23 mouse cellular contexts compared by ENCODE assay signal in genomic region chr10:61675935-61676334, GRCm38 (mm10). TPM values are rescaled to one million over a fixed set of nuclear protein-coding genes. Genes with fewer than 3 reads are reported as not detected.
DNase-seq lines count a peak whose midpoint lies in the region; ATAC-seq and TF ChIP-seq lines count a peak whose summit lies in the region.
"Had no signal": no experiment of that assay in that cellular context is flagged by ENCODE, and none has a peak within 500 bp of the region (broad histone marks: within the 10 kb centered on the region; RNA-seq: fewer than 3 reads in every experiment).

No protein-coding gene starts in this region.

- no peak for TF ChIP-seq RAD21 in MEL (IDR thresholded peaks at IDR 0.05; ENCODE audit: low read depth, low read length)

- H3K36me3 ChIP-seq in MEL (ENCODE audit: control insufficient read depth in 1 of 2, insufficient read depth in 2 of 2, low read length in 2 of 2): peaks cover 8 to 12% of the 10 kb centered on the region in 2 experiments; a peak in 3 of 4 replicates
- peaks cover 36% of the 10 kb centered on the region for H3K36me3 ChIP-seq in liver, embryonic 15.5 days (replicated peaks)
- peaks cover 45% of the 10 kb centered on the region for H3K36me3 ChIP-seq in midbrain, embryonic 13.5 days

- no peaks in the 10 kb centered on the region for H3K9me3 ChIP-seq in MEL (replicated peaks; ENCODE audit: insufficient read depth, low read length)
- no peaks in the 10 kb centered on the region for H3K9me3 ChIP-seq in liver, embryonic 15.5 days (replicated peaks)
- no peaks in the 10 kb centered on the region for H3K9me3 ChIP-seq in midbrain, embryonic 13.5 days
- H3K9me3 ChIP-seq: embryonic facial prominence, embryonic 12.5 days had no signal

- 20% methylated on average over 3 of the region's 3 CpGs for WGBS in liver, embryonic 15.5 days (ENCODE audit: insufficient replicate concordance)
- WGBS in cerebellum, adult 2 months: 88% methylated on average over 3 of the region's 3 CpGs
- 86% methylated on average over 3 of the region's 3 CpGs for WGBS in midbrain, embryonic 13.5 days

- no peak for ATAC-seq in liver, embryonic 15.5 days (ENCODE audit: insufficient read depth)
- ATAC-seq in midbrain, embryonic 13.5 days: no peak
- ATAC-seq: forebrain, embryonic 16.5 days; hindbrain, embryonic 16.5 days; intestine, postnatal 0 days; lung, postnatal 0 days had no signal

- H3K27me3 ChIP-seq in MEL (ENCODE audit: control insufficient read depth in 1 of 2, insufficient read depth in 2 of 2, low read length in 2 of 2): no peaks in the 10 kb centered on the region
- H3K27me3 ChIP-seq in liver, embryonic 15.5 days: no peaks in the 10 kb centered on the region
- H3K27me3 ChIP-seq in cerebellum, adult 2 months (ENCODE audit: control insufficient read depth, insufficient read depth, low read length): no peaks in the 10 kb centered on the region
- H3K27me3 ChIP-seq in midbrain, embryonic 13.5 days: no peaks in the 10 kb centered on the region
- H3K27me3 ChIP-seq: embryonic facial prominence, embryonic 12.5 days had no signal

- peak overlapping the region; percentile 56 for H3K9ac ChIP-seq in MEL (ENCODE audit: control insufficient read depth, low read depth, low read length, poor library complexity, severe bottlenecking)
- no peak overlapping the region for H3K9ac ChIP-seq in liver, embryonic 15.5 days
- no peak overlapping the region for H3K9ac ChIP-seq in midbrain, embryonic 13.5 days (replicated peaks)
- H3K9ac ChIP-seq: embryonic facial prominence, embryonic 12.5 days had no signal

- no peak overlapping the region for H3K4me2 ChIP-seq in liver, embryonic 15.5 days
- H3K4me2 ChIP-seq in midbrain, embryonic 13.5 days (replicated peaks): no peak overlapping the region
- H3K4me2 ChIP-seq: embryonic facial prominence, embryonic 12.5 days had no signal

- TF ChIP-seq POLR2A in MEL (IDR thresholded peaks at IDR 0.05; ENCODE audit: control insufficient read depth in 1 of 2, insufficient read depth in 1 of 2, low read depth in 1 of 2, low read length in 2 of 2, poor library complexity in 1 of 2): peak in 1 of 2 experiments; percentile 20; a peak in 1 of 4 replicates
- TF ChIP-seq POLR2A in cerebellum, adult 2 months (IDR thresholded peaks at IDR 0.05; ENCODE audit: borderline replicate concordance, insufficient read depth, low read length): no peak

- TF ChIP-seq EP300 in MEL (IDR thresholded peaks at IDR 0.05; ENCODE audit: low read depth in 1 of 2, low read length in 2 of 2): no peak

- DNase-seq in CD4-positive, CD25-positive, alpha-beta regulatory T cell, adult 2 months (ENCODE audit: low read depth, low spot score): peak; percentile 57
- DNase-seq in MEL (ENCODE audit: low read depth, low spot score): peak; percentile 90
- peak; percentile 54 for DNase-seq in induced T-regulatory cell, adult 2 months (ENCODE audit: low read depth)
- no peak for DNase-seq in cerebellum, adult 2 months
- DNase-seq in right cerebral cortex, postnatal 36 days (ENCODE audit: low spot score in 2 of 2): no peak
- DNase-seq: adrenal gland, postnatal 25 days; B cell, adult 2 months; cerebellum, adult 18-20 months; cerebellum, postnatal 36 days; gastrocnemius, postnatal 36 days; layer of hippocampus, postnatal 36 days; retina, postnatal 1 day; right cerebral cortex, postnatal 4 days; thymus, postnatal 25 days had no signal

- peak overlapping the region; percentile 14 to 36 for H3K4me3 ChIP-seq in MEL (ENCODE audit: control insufficient read depth in 1 of 2, insufficient read depth in 1 of 2, low read depth in 2 of 2, low read length in 2 of 2)
- H3K4me3 ChIP-seq in liver, embryonic 15.5 days (replicated peaks): no peak overlapping the region
- H3K4me3 ChIP-seq in cerebellum, adult 2 months (replicated peaks; ENCODE audit: insufficient read depth, low read depth, low read length): no peak overlapping the region
- H3K4me3 ChIP-seq in midbrain, embryonic 13.5 days (replicated peaks): no peak overlapping the region
- H3K4me3 ChIP-seq: embryonic facial prominence, embryonic 12.5 days; erythroblast, embryonic 14.5 days had no signal

- peak overlapping the region; percentile 84 for H3K27ac ChIP-seq in MEL (ENCODE audit: control insufficient read depth, low read depth, low read length)
- 0 out of 2 replicates have a peak overlapping the region, but pooled peaks have one; percentile 8 for H3K27ac ChIP-seq in liver, embryonic 15.5 days (replicated peaks)
- H3K27ac ChIP-seq in cerebellum, adult 2 months (ENCODE audit: insufficient read depth, low read length): no peak overlapping the region
- no peak overlapping the region for H3K27ac ChIP-seq in midbrain, embryonic 13.5 days
- H3K27ac ChIP-seq: embryonic facial prominence, embryonic 12.5 days; stomach, postnatal 0 days had no signal

- H3K79me2 ChIP-seq in MEL (ENCODE audit: control insufficient read depth, insufficient read depth, low read length, poor library complexity): peaks cover 9% of the 10 kb centered on the region

- 0 out of 4 replicates have a peak, but pooled peaks cover 2 to 3% of the 10 kb centered on the region in 2 experiments for H3K4me1 ChIP-seq in MEL (ENCODE audit: control insufficient read depth in 1 of 2, insufficient read depth in 2 of 2, low read length in 2 of 2)
- peaks cover 18% of the 10 kb centered on the region for H3K4me1 ChIP-seq in liver, embryonic 15.5 days (replicated peaks)
- H3K4me1 ChIP-seq in cerebellum, adult 2 months (ENCODE audit: control insufficient read depth, insufficient read depth, low read length): no peaks in the 10 kb centered on the region
- H3K4me1 ChIP-seq in midbrain, embryonic 13.5 days (replicated peaks): peaks cover 10% of the 10 kb centered on the region

- no peak for TF ChIP-seq CTCF in MEL (IDR thresholded peaks at IDR 0.05 in 2 of 3, conservative IDR thresholded peaks at IDR 0.05 in 1 of 3; ENCODE audit: control insufficient read depth in 1 of 3, insufficient read depth in 1 of 3, low read depth in 2 of 3, low read length in 3 of 3, poor library complexity in 1 of 3, severe bottlenecking in 1 of 3)
- no peak for TF ChIP-seq CTCF in cerebellum, adult 2 months (IDR thresholded peaks at IDR 0.05; ENCODE audit: borderline replicate concordance, insufficient read depth, low read depth, low read length)

TF ChIP-seq in MEL, 35 proteins besides CTCF, POLR2A, EP300 and RAD21 (continues in another document):
- TF ChIP-seq USF1 (IDR thresholded peaks at IDR 0.05; ENCODE audit: low read depth, low read length) (no peak), RCOR1 (IDR thresholded peaks at IDR 0.05; ENCODE audit: low read depth, low read length) (no peak), MEF2A (IDR thresholded peaks at IDR 0.05; ENCODE audit: extremely low read depth, insufficient replicate concordance, low read depth, low read length, poor library complexity, severe bottlenecking) (no peak), MAX (IDR thresholded peaks at IDR 0.05; ENCODE audit: low read length) (no peak), POLR2AphosphoS5 (IDR thresholded peaks at IDR 0.05; ENCODE audit: borderline replicate concordance, low read depth, low read length) (no peak), CHD2 (IDR thresholded peaks at IDR 0.05; ENCODE audit: low read length) (no peak), MAFK (IDR thresholded peaks at IDR 0.05; ENCODE audit: borderline replicate concordance, low read depth, low read length) (no peak), TBP (IDR thresholded peaks at IDR 0.05; ENCODE audit: low read depth, low read length) (0 out of 2 replicates have a peak, but pooled peaks have one; percentile 40), GATA1 (IDR thresholded peaks at IDR 0.05; ENCODE audit: low read depth, low read length) (no peak), MAZ (IDR thresholded peaks at IDR 0.05; ENCODE audit: low read depth, low read length) (peak; percentile 43; the same call in 1 of the 2 replicates), SIN3A (IDR thresholded peaks at IDR 0.05; ENCODE audit: low read length) (peak; percentile 54; the same call in 1 of the 2 replicates), ZKSCAN1 (IDR thresholded peaks at IDR 0.05; ENCODE audit: low read depth, low read length) (no peak), TAL1 (IDR thresholded peaks at IDR 0.05; ENCODE audit: low read length) (no peak), ZMIZ1 (IDR thresholded peaks at IDR 0.05; ENCODE audit: low read depth, low read length) (0 out of 2 replicates have a peak, but pooled peaks have one; percentile 61), JUND (IDR thresholded peaks at IDR 0.05; ENCODE audit: low read depth, low read length) (no peak)

RNA-seq across cellular contexts. Expression of gene Sar1a, which starts 4.2 kb away (rescaled TPM):
- 114 and 135 TPM in 2 replicates for total RNA-seq in MEL (2012; rRNA removed)
- 100 to 1,000 TPM in 1 of 2 experiments, not detected in 1; 133 TPM for polyA plus RNA-seq in MEL (2012; ENCODE audit: insufficient read depth in 1 of 2, insufficient read length in 2 of 2, low read depth in 1 of 2, low replicate concordance in 2 of 2, missing spikeins in 1 of 2)
- 66.5 and 73.0 TPM in 2 replicates for polyA plus RNA-seq in liver, embryonic 15.5 days (2015; fragmentation: Nextera tagmentation; extraction: Ambion mirVana)
- 101 and 105 TPM in 2 replicates for polyA plus RNA-seq in cerebellum, adult 2 months (2012; rRNA removed)
- 200 and 207 TPM in 2 replicates for polyA plus RNA-seq in midbrain, embryonic 13.5 days (2015; fragmentation: Nextera tagmentation; extraction: Ambion mirVana)

RNA-seq across cellular contexts. Expression of gene Tysnd1, which starts 19.4 kb away (rescaled TPM):
- 59.8 and 72.7 TPM in 2 replicates for total RNA-seq in MEL (2012; rRNA removed)
- polyA plus RNA-seq in MEL (2012; ENCODE audit: insufficient read depth in 1 of 2, insufficient read length in 2 of 2, low read depth in 1 of 2, low replicate concordance in 2 of 2, missing spikeins in 1 of 2): 100 to 1,000 TPM in 1 of 2 experiments, not detected in 1; 119 TPM
- polyA plus RNA-seq in liver, embryonic 15.5 days (2015; fragmentation: Nextera tagmentation; extraction: Ambion mirVana): 17.6 and 22.1 TPM in 2 replicates
- 28.4 and 29.4 TPM in 2 replicates for polyA plus RNA-seq in cerebellum, adult 2 months (2012; rRNA removed)
- polyA plus RNA-seq in midbrain, embryonic 13.5 days (2015; fragmentation: Nextera tagmentation; extraction: Ambion mirVana): 16.3 and 24.9 TPM in 2 replicates

RNA-seq across cellular contexts. Expression of gene Ppa1, which starts 27.6 kb away (rescaled TPM):
- 201 and 211 TPM in 2 replicates for total RNA-seq in MEL (2012; rRNA removed)
- polyA plus RNA-seq in MEL (2012; ENCODE audit: insufficient read depth in 1 of 2, insufficient read length in 2 of 2, low read depth in 1 of 2, low replicate concordance in 2 of 2, missing spikeins in 1 of 2): 100 to 1,000 TPM in 1 of 2 experiments, not detected in 1; 197 TPM
- polyA plus RNA-seq in liver, embryonic 15.5 days (2015; fragmentation: Nextera tagmentation; extraction: Ambion mirVana): 91.9 and 92.6 TPM in 2 replicates
- polyA plus RNA-seq in cerebellum, adult 2 months (2012; rRNA removed): 127 and 135 TPM in 2 replicates
- polyA plus RNA-seq in midbrain, embryonic 13.5 days (2015; fragmentation: Nextera tagmentation; extraction: Ambion mirVana): 230 and 231 TPM in 2 replicates

RNA-seq across cellular contexts. Expression of gene Aifm2, which starts 39.1 kb away (rescaled TPM):
- 13.2 and 13.4 TPM in 2 replicates for total RNA-seq in MEL (2012; rRNA removed)
- 10 to 100 TPM in 1 of 2 experiments, not detected in 1; 17.7 TPM for polyA plus RNA-seq in MEL (2012; ENCODE audit: insufficient read depth in 1 of 2, insufficient read length in 2 of 2, low read depth in 1 of 2, low replicate concordance in 2 of 2, missing spikeins in 1 of 2)
- polyA plus RNA-seq in liver, embryonic 15.5 days (2015; fragmentation: Nextera tagmentation; extraction: Ambion mirVana): 4.4 TPM in 2 replicates
- polyA plus RNA-seq in cerebellum, adult 2 months (2012; rRNA removed): 11.8 and 12.0 TPM in 2 replicates
- 4.9 and 6.5 TPM in 2 replicates for polyA plus RNA-seq in midbrain, embryonic 13.5 days (2015; fragmentation: Nextera tagmentation; extraction: Ambion mirVana)

Comparison
In these comparisons a context has a peak if more than half of its experiments do, and no peak if none do; other contexts are left out.
1. DNase-seq: peak in CD4-positive, CD25-positive, alpha-beta regulatory T cell, adult 2 months (single experiment), MEL (single experiment) and induced T-regulatory cell, adult 2 months (single experiment); none in cerebellum, adult 2 months (0 of 2) and right cerebral cortex, postnatal 36 days (0 of 2).
2. H3K27ac ChIP-seq: peak in MEL (single experiment) and liver, embryonic 15.5 days (single experiment); none in cerebellum, adult 2 months (single experiment) and midbrain, embryonic 13.5 days (single experiment).
3. H3K4me3 ChIP-seq: peak in MEL (2 of 2); none in liver, embryonic 15.5 days (single experiment), cerebellum, adult 2 months (single experiment) and midbrain, embryonic 13.5 days (single experiment).